Mouse (Mus musculus) heart, adult 18-20 months (tissue): ENCODE measurements around the gene Mapkapk2. TPM values are rescaled to one million over a fixed set of nuclear protein-coding genes. Genes with fewer than 3 reads are reported as not detected.

ENCODE experiments used
- DNase-seq, 2 experiments: peaks; one replicate each; pipeline ENCODE4 v3.0.0; 2021 to 2022; ENCODE audit warnings: mixed read lengths in 1 of 2
- total RNA-seq, 2 experiments: library from RNA; stranded (reverse); gene quantifications; 2 replicates each; pipeline ENCODE4 v1.2.3; 2021

The Mapkapk2 gene
- total RNA-seq, 2 experiments from 2014 or later: 311 to 318 TPM

DNA sequence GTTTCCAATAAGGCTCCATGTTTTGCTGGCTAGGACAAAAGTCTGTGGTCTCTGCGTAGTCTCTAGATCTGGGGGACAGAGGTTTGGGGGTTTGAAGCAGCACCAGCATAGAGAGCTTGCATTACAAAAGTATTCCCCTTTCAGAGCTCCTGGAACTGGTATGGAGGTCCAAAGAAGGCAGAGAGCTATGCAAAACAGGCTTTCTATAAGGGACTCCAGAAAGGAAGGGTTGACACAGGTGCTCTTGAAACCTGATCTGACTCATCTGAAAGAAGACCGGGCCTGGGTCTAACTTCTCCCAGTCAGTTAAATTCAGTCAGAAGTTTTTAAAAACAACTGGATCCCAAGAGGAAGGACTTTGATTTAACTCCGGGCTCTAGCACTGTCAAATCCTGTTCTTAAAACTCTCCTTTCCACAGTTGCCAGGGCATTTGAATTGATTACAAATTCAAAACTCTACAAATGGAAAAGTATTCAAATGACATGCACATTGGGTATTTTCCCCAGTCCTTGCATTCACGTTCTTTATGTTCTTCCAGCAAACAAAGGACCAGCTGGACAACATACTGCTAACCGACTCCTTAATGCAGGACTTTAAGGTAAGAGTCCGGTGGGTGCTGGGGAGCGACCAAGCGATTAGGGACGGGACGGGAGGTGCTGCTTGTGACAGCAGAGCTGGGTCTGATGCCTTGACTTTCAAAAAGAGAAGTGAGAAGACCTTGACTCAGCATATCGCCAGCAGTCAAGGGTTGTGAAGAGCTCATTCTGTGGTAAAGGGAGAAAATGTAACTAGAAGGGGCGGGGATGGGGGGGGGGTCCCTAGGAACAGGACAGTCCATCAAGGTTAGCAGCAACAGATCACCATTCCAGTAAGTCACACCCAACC, 77.0 kb downstream of the Mapkapk2 start:
- DNase-seq: no peak

DNA sequence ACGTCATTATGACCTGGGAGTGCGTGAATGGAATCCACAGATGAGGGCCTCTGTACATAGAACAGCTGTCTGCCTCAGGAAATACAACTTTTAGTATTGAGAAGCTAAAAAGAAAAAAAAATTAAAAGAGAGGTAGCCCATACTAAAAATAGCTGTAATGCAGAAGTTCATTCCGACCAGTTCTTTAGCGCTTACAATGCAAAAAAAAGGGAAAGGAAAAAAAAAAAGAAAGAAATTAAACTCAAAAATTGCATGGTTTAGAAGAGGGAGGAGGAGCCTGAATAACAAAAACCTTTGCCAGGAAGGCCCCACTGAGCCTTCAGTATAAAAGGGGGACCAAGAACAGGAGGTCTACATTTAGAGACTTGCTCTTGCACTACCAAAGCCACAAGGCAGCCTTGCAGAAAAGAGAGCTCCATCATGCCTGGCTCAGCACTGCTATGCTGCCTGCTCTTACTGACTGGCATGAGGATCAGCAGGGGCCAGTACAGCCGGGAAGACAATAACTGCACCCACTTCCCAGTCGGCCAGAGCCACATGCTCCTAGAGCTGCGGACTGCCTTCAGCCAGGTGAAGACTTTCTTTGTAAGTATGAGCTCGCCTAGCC, 78.0 kb downstream of the Mapkapk2 start, which contains the start of gene Il10:
Gene Il10 (plus strand): TSS at position 354 of the 607 bp plus-strand sequence.
- no peak for DNase-seq

DNA sequence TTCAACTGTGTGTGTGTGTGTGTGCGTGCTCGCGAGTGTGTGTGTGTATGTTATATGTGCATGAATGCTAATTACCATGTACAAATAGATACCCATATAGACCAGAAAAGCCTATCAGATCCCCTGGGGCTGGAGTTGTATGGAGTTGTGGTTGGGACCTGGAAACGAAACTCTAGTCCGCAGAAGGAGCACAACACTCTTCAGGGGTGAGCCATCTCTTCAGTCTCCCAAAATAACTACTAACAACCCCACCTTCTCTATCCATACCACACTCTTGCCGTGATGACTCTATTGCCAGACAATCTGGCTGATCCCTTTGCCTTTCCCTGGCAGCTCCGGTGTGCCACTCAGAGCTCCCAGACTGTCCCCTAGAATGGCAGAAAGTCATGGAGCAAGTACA, 81.7 kb downstream of the Mapkapk2 start:
- DNase-seq: no peak

DNA sequence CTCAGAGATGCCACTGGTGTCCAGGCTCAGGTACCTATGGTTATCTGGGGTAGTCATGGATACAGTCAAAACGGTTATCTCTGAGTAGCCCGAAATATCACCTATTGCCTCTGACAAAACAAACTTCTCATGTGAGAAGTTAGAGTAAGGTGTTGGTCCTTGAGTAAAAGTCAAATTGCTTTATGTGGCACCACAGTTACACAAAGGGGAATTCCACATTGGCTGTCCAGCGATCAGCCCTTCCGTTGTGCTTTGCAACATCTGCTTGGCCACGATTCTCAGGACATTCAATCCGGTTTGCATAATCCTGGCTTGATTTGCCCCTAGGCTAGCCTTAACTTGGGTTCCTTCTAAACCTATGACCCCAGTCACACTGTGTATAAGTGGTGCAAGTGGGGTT, 82.3 kb downstream of the Mapkapk2 start:
- DNase-seq: no peak

DNA sequence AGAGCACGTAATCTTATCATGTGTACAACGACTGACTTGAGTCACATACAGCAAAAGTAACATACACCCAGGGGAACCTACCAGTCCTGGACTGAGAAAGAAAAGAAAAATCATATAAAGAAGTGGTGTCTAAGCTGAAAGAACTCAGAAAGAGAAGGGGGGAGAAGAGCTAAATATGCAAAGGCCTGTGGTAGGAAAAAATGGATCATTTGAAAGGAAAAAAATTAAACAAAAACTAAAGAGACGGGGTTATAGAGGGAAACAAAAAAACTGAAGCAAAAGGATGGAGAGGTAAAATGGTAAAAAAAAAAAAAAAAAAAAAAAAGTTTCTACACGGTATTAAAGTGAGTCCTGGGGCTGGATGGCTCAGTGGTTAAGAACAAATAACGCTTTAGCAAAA, 83.7 kb downstream of the Mapkapk2 start:
- DNase-seq: no peak

DNA sequence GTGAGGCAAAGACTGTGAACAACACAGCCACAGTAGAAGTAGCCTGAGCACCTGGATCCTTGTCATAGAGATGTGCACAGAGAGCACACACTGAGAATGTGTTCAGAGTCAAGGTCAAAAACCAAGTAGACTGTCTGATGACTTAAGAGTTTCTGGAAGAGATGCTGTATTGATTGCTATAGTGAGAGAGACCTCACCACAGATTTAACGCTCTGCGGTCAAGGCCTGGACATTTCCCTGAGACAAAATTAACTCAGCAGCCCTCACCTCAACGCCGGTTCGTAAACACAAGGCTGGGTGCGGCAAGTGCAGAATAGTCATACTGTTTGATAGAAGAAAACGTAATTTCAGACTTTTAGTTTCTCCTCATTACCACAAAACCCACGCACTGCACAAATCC, 85.1 kb downstream of the Mapkapk2 start:
- no peak for DNase-seq

DNA sequence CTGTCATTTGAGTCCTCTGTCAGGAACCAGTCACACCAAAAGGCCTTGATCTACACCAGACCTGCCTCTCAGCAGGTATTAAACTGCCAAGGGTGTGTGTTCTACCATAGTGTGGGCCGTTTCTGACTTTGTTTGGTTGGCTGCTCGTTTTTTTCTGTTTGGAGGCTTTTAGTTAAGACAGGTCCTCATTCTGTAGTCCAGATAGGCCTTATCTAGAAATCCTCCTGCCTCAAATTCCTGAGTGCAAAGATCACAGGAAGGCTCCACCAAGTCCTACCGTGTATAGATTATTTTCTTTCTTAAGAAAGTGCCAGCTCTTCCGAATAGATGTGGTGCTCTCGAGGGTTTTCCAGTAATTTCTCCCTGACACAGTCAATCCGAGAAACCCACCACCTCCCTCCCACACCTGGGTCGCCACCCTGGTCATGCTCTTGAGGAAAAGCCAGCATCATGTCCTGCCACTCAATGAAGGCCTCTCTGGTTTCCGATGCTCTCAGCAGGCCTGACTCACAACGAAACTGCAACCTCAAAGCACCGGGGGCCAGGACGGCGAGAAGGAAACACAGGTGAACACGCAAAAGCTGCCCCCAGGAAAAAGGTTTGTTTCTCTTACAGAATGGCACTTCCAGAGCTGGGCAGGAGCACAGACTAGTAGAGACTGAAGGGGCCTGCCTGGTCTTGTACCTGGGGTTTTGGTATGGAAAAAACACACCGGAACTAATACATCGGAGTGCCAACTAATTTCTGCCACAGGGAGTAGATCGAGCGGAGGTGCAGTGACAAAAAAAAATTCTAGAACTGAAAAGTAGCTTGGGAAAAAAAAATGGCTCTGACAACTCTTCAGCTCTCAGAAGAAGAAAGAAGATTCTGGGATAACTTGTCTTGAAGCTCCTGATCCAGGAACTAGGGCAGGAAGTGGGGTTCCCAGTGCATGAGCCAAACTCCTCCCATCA, 87.1 kb downstream of the Mapkapk2 start:
- DNase-seq: no peak

DNA sequence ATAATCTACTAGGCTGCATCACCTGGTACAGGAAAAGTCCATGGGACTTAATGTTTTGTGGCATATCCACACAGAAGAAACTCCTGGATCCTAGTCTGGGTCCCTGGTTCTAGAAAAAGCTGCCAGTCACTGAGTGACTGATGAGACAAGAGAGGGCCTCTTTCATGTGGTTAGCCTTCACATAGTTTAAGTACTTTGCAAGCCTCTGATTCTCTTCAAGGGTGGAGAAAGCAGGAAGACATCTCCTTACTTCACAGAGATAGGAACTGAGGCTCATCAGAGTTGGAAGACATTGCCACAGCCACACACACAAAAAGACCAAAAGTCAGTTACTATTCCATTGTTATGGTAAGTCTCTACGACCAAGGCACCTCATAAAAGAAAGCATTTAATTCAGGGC, 91.6 kb downstream of the Mapkapk2 start:
- DNase-seq: no peak

Other genes with a start within 250 kb of the Mapkapk2 start
- 1 to 10 TPM; 2.2 to 8.5 TPM for gene Fcmr, start 232.2 kb downstream of the Mapkapk2 start, total RNA-seq
- not detected for gene Il24, start 210.4 kb downstream of the Mapkapk2 start, total RNA-seq
- gene Il20, start 186.4 kb downstream of the Mapkapk2 start, total RNA-seq: not detected
- not detected for gene Il19, start 157.7 kb downstream of the Mapkapk2 start, total RNA-seq
- not detected for gene Il10, start 78.0 kb downstream of the Mapkapk2 start, total RNA-seq
- 1 to 10 TPM in 1 of 2 experiments, under 1 TPM in 1; 0.20 to 1.1 TPM for gene Dyrk3, start 40.5 kb upstream of the Mapkapk2 start, total RNA-seq
- 10 to 100 TPM; 31.4 to 34.1 TPM for gene Eif2d, start 55.4 kb upstream of the Mapkapk2 start, total RNA-seq
- gene Rassf5, start 147.4 kb upstream of the Mapkapk2 start, total RNA-seq: 1 to 10 TPM; 2.2 to 4.4 TPM
- 1 to 10 TPM; 1.5 to 2.6 TPM for gene Ikbke, start 181.8 kb upstream of the Mapkapk2 start, total RNA-seq